16 mouse cellular contexts compared by ENCODE assay signal in the genomic region with DNA sequence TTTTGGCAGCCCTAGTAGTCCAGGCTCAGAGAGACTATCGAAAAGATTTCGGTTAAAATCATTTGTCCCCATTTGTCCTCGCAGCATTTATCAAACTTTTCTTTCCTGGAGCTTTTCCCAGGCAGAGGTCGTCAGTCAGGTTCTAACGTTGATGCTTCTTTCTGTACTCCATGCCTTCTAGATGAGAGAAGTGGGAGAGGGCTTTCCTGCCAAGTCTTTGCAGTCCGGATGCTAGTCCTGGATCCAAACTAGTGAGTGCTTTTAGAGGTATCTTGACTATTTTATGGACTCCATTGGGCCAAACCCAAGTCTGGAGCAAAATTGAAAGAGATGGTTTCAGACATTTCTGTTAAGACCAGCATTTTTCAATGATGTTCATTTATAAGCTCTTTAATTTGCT. TPM values are rescaled to one million over a fixed set of nuclear protein-coding genes. Genes with fewer than 3 reads are reported as not detected.
DNase-seq lines count a peak whose midpoint lies in the region; ATAC-seq lines count a peak whose summit lies in the region.
"Had no signal": no experiment of that assay in that cellular context is flagged by ENCODE, and none has a peak within 500 bp of the region (broad histone marks: within the 10 kb centered on the region; RNA-seq: fewer than 3 reads in every experiment).

No protein-coding gene starts in this region.

- 61% methylated on average over 6 of the region's 6 CpGs for WGBS in heart, embryonic 12.5 days
- 63% methylated on average over 6 of the region's 6 CpGs for WGBS in kidney, embryonic 15.5 days
- 70% methylated on average over 6 of the region's 6 CpGs for WGBS in embryonic facial prominence, embryonic 14.5 days
- 50% methylated on average over 6 of the region's 6 CpGs for WGBS in limb, embryonic 15.5 days

- H3K4me1 ChIP-seq in heart, embryonic 12.5 days (replicated peaks), result peaks cover 22% of the 10 kb centered on the region
- peaks cover 62% of the 10 kb centered on the region for H3K4me1 ChIP-seq in kidney, embryonic 15.5 days
- peaks cover 41% of the 10 kb centered on the region for H3K4me1 ChIP-seq in embryonic facial prominence, embryonic 14.5 days (ENCODE audit: control insufficient read depth, insufficient read depth, low read length)
- peaks cover 44% of the 10 kb centered on the region for H3K4me1 ChIP-seq in limb, embryonic 15.5 days

- no peak overlapping the region for H3K27ac ChIP-seq in heart, embryonic 12.5 days (ENCODE audit: poor library complexity, severe bottlenecking)
- H3K27ac ChIP-seq in kidney, embryonic 15.5 days, result no peak overlapping the region; the same call in 1 of the 2 replicates
- H3K27ac ChIP-seq in embryonic facial prominence, embryonic 14.5 days (replicated peaks; ENCODE audit: low read depth, low read length), result no peak overlapping the region
- peak overlapping the region; percentile 65 for H3K27ac ChIP-seq in limb, embryonic 15.5 days
- H3K27ac ChIP-seq: forebrain, embryonic 10.5 days had no signal

- H3K27me3 ChIP-seq in heart, embryonic 12.5 days (replicated peaks), result no peaks in the 10 kb centered on the region
- H3K27me3 ChIP-seq in kidney, embryonic 15.5 days, result no peaks in the 10 kb centered on the region
- no peaks in the 10 kb centered on the region for H3K27me3 ChIP-seq in embryonic facial prominence, embryonic 14.5 days (replicated peaks; ENCODE audit: control insufficient read depth, insufficient read depth, low read length)
- H3K27me3 ChIP-seq in limb, embryonic 15.5 days, result no peaks in the 10 kb centered on the region

- no peak overlapping the region for H3K4me3 ChIP-seq in heart, embryonic 12.5 days
- no peak overlapping the region for H3K4me3 ChIP-seq in kidney, embryonic 15.5 days (replicated peaks)
- H3K4me3 ChIP-seq in embryonic facial prominence, embryonic 14.5 days (ENCODE audit: low read depth, low read length), result peak overlapping the region; percentile 84
- peak overlapping the region; percentile 85 for H3K4me3 ChIP-seq in limb, embryonic 15.5 days
- H3K4me3 ChIP-seq: megakaryocyte, embryonic 14.5 days had no signal

- ATAC-seq in heart, embryonic 12.5 days (ENCODE audit: insufficient number of reproducible peaks, low FRiP score), result no peak
- no peak for ATAC-seq in kidney, embryonic 15.5 days (replicated peaks; ENCODE audit: low FRiP score)
- ATAC-seq in embryonic facial prominence, embryonic 14.5 days (ENCODE audit: low read depth), result no peak
- no peak for ATAC-seq in limb, embryonic 15.5 days (ENCODE audit: insufficient number of reproducible peaks, low FRiP score, low TSS enrichment, low read depth)
- ATAC-seq: liver, postnatal 0 days had no signal

- peak overlapping the region; percentile 31; the same call in 1 of the 2 replicates for H3K4me2 ChIP-seq in heart, embryonic 12.5 days
- H3K4me2 ChIP-seq in kidney, embryonic 15.5 days, result 0 out of 2 replicates have a peak overlapping the region, but pooled peaks have one; percentile 11
- H3K4me2 ChIP-seq in embryonic facial prominence, embryonic 14.5 days (ENCODE audit: low read depth, low read length), result peak overlapping the region; percentile 71
- peak overlapping the region; percentile 55 for H3K4me2 ChIP-seq in limb, embryonic 15.5 days

- DNase-seq in heart, adult 18-20 months, result no peak
- no peak for DNase-seq in kidney, adult 11 months
- DNase-seq in embryonic facial prominence, embryonic 14.5 days (ENCODE audit: low spot score), result peak; percentile 37
- no peak for DNase-seq in frontal cortex, postnatal 14 days (ENCODE audit: low spot score in 2 of 2)
- no peak for DNase-seq in ovary, postnatal 10 days (ENCODE audit: low spot score)
- DNase-seq: B cell, adult 2 months; cerebellum, adult 2 months; heart, postnatal 4 days; kidney, postnatal 14 days; liver, postnatal 0 days; right cerebral cortex, postnatal 14 days had no signal

- H3K36me3 ChIP-seq in heart, embryonic 12.5 days, result peaks cover 6% of the 10 kb centered on the region; the same call in 1 of the 2 replicates
- H3K36me3 ChIP-seq in kidney, embryonic 15.5 days, result peaks cover 5% of the 10 kb centered on the region; the same call in 1 of the 2 replicates
- H3K36me3 ChIP-seq in embryonic facial prominence, embryonic 14.5 days (ENCODE audit: control insufficient read depth, insufficient read depth, low read length), result peaks cover 9% of the 10 kb centered on the region; the same call in 1 of the 2 replicates
- H3K36me3 ChIP-seq in limb, embryonic 15.5 days, result peaks cover 6% of the 10 kb centered on the region; the same call in 1 of the 2 replicates

- H3K9ac ChIP-seq in heart, embryonic 12.5 days, result no peak overlapping the region
- no peak overlapping the region for H3K9ac ChIP-seq in kidney, embryonic 15.5 days
- H3K9ac ChIP-seq in embryonic facial prominence, embryonic 14.5 days (ENCODE audit: low read depth, low read length), result 0 out of 2 replicates have a peak overlapping the region, but pooled peaks have one; percentile 28
- no peak overlapping the region for H3K9ac ChIP-seq in limb, embryonic 15.5 days
- H3K9ac ChIP-seq: liver, postnatal 0 days had no signal

- no peaks in the 10 kb centered on the region for H3K9me3 ChIP-seq in heart, embryonic 12.5 days (replicated peaks)
- no peaks in the 10 kb centered on the region for H3K9me3 ChIP-seq in kidney, embryonic 15.5 days (replicated peaks)
- no peaks in the 10 kb centered on the region for H3K9me3 ChIP-seq in embryonic facial prominence, embryonic 14.5 days (ENCODE audit: control insufficient read depth, low read length)
- no peaks in the 10 kb centered on the region for H3K9me3 ChIP-seq in limb, embryonic 15.5 days
- H3K9me3 ChIP-seq: forebrain, embryonic 10.5 days; megakaryocyte, embryonic 14.5 days had no signal

RNA-seq across cellular contexts. Expression of gene Plod2, which starts 3.0 kb away (rescaled TPM):
- polyA plus RNA-seq in heart, embryonic 12.5 days (2016; fragmentation: Nextera tagmentation; extraction: Ambion mirVana), result 47.1 and 48.6 TPM in 2 replicates
- total RNA-seq in heart, adult 18-20 months (2021), result 10 to 100 TPM; 19.2 to 20.8 TPM
- 41.5 and 41.9 TPM in 2 replicates for polyA plus RNA-seq in kidney, embryonic 15.5 days (2015; fragmentation: Nextera tagmentation; extraction: Ambion mirVana)
- polyA plus RNA-seq in embryonic facial prominence, embryonic 14.5 days (2014; fragmentation: Nextera tagmentation; extraction: Ambion mirVana), result 66.7 and 68.6 TPM in 2 replicates
- 52.8 and 55.2 TPM in 2 replicates for polyA plus RNA-seq in limb, embryonic 15.5 days (2015; fragmentation: Nextera tagmentation; extraction: Ambion mirVana)

Comparison
In these comparisons a context has a peak if more than half of its experiments do, and no peak if none do; other contexts are left out.
1. H3K4me2 ChIP-seq: peak in every context shown above with its lines; median percentile 71 in embryonic facial prominence, embryonic 14.5 days; 55 in limb, embryonic 15.5 days; 31 in heart, embryonic 12.5 days; 11 in kidney, embryonic 15.5 days.
2. H3K4me3 ChIP-seq: peak in embryonic facial prominence, embryonic 14.5 days (single experiment) and limb, embryonic 15.5 days (single experiment); none in heart, embryonic 12.5 days (single experiment) and kidney, embryonic 15.5 days (single experiment).